Mouse (Mus musculus) hindbrain, embryonic 15.5 days (tissue): ENCODE data around the gene Snx33. TPM values are rescaled to one million over a fixed set of nuclear protein-coding genes. Genes with fewer than 3 reads are reported as not detected.
A peak's percentile ranks its signal among the peaks of the same experiment; 100 is the strongest.
"Not testable (repeated sequence)": the region's sequence is repeated elsewhere in the genome, so short reads cannot be mapped to it uniquely, and the experiment has no call there.

ENCODE experiments used
- ATAC-seq: fragments of 200-750 bp; cut with Nextera tagmentation; 2 replicates; pipeline ENCODE4 v1.8.0; 2017; ENCODE audit warnings: low read depth, moderate number of reproducible peaks, moderate TSS enrichment; ENCODE audit not compliant: low FRiP score
- H3K27ac ChIP-seq: fragments of 300-500 bp; sonication (generic); replicated peaks from 2 replicates; pipeline ENCODE4 v1.5.1; 2015; ENCODE audit warnings: mild to moderate bottlenecking, inconsistent platforms
- H3K27me3 ChIP-seq: fragments of 300-500 bp; sonication (generic); 2 replicates; pipeline ENCODE4 v1.6.1; 2015; ENCODE audit warnings: control low read depth, inconsistent platforms
- H3K36me3 ChIP-seq: fragments of 300-500 bp; sonication (generic); 2 replicates; pipeline ENCODE4 v1.6.1; 2015; ENCODE audit warnings: control low read depth, inconsistent platforms
- H3K4me1 ChIP-seq: fragments of 300-500 bp; sonication (generic); replicated peaks from 2 replicates; pipeline ENCODE4 v1.6.1; 2015; ENCODE audit warnings: control low read depth, inconsistent platforms
- H3K4me2 ChIP-seq: fragments of 300-500 bp; sonication (generic); 2 replicates; pipeline ENCODE4 v1.6.1; 2015; ENCODE audit warnings: moderate library complexity, mild to moderate bottlenecking, inconsistent platforms
- H3K4me3 ChIP-seq: fragments of 300-500 bp; sonication (generic); 2 replicates; pipeline ENCODE4 v1.5.1; 2015; ENCODE audit warnings: mild to moderate bottlenecking, inconsistent platforms
- H3K9ac ChIP-seq: fragments of 300-500 bp; sonication (generic); 2 replicates; pipeline ENCODE4 v1.6.1; 2015; ENCODE audit warnings: inconsistent platforms
- H3K9me3 ChIP-seq: fragments of 300-500 bp; sonication (generic); 2 replicates; pipeline ENCODE4 v1.6.1; 2016; ENCODE audit warnings: control low read depth, inconsistent platforms
- WGBS: fragments of 180-500 bp; shearing (Covaris S2); methylation state at CpG from one replicate; pipeline ENCODE4 v1.1.7; 2015; 5-methylcytosine and 5-hydroxymethylcytosine counted together
- polyA plus RNA-seq: library from polyadenylated mRNA; unstranded; fragments of >200 nt; fragmentation: Nextera tagmentation; extraction: Ambion mirVana; gene quantifications from 2 replicates; pipeline ENCODE4 v1.2.1, GENCODE M21; 2015

The Snx33 gene
- polyA plus RNA-seq, 1 experiment from 2014 or later = 3.1 TPM

DNA sequence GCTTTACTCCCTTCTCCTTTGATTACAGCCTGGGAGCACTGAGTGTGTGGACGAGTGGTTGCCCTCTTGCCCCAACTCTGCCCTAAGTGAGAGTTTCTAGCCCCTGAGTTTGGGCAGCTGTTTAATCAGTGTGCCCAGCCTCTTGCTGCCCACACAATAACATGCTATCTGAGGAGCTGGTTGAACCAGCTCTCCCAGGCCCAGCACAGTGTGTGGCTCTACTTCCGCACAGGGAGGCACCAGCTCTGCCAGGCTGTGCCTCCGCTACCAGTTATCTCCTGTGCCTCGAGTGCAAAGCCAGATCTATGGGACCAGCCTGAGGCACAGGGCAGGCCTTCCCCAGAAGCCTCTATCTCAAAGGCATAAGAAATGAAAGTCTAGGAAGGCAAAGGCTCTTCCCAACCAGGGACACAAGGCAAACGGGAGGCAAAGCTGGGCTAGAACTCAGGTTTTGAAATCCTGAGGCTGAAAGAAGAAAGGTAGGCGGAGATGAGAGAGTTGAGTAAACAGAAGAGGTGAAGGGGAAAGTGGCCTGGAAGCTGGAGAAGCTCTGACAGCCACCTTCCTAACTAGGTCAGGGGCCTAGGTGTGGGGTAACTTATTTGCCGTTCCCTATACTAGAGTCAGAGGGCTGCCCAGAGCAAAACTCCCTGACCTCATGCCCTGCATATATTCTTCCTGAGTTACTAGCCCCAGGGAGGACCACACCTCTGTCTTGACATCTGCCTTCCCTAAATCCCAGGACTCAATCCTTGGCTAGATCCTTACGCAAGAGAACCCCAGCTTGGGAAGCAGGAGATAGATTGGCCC is 4.1 kb downstream of the Snx33 start:
- H3K27me3 ChIP-seq = peaks cover 4% of the 10 kb centered on the region; the same call in 1 of the 2 replicates
- H3K4me3 ChIP-seq = peak overlapping the region; percentile 18
- no peaks in the 10 kb centered on the region for H3K9me3 ChIP-seq
- no peak overlapping the region for H3K27ac ChIP-seq
- H3K9ac ChIP-seq = no peak overlapping the region
- ATAC-seq = no peak
- H3K4me1 ChIP-seq = peaks cover 46% of the 10 kb centered on the region
- H3K36me3 ChIP-seq = no peaks in the 10 kb centered on the region
- 77% methylated on average over 8 of the region's 8 CpGs for WGBS
- H3K4me2 ChIP-seq = peak overlapping the region; percentile 46

GRCm38 (mm10) chr9:56922746-56923145 is 5.4 kb downstream of the Snx33 start:
- H3K27me3 ChIP-seq = 0 out of 2 replicates have a peak, but pooled peaks cover 4% of the 10 kb centered on the region
- H3K36me3 ChIP-seq = no peaks in the 10 kb centered on the region
- H3K4me2 ChIP-seq = 0 out of 2 replicates have a peak overlapping the region, but pooled peaks have one; percentile 46
- H3K4me1 ChIP-seq = peaks cover 37% of the 10 kb centered on the region
- no peak for ATAC-seq
- no peak overlapping the region for H3K27ac ChIP-seq
- 89% methylated on average over 4 of the region's 4 CpGs for WGBS
- no peak overlapping the region for H3K9ac ChIP-seq
- no peak overlapping the region for H3K4me3 ChIP-seq
- no peaks in the 10 kb centered on the region for H3K9me3 ChIP-seq

GRCm38 (mm10) chr9:56918466-56918865 is 9.7 kb downstream of the Snx33 start:
- no peaks in the 10 kb centered on the region for H3K27me3 ChIP-seq
- H3K36me3 ChIP-seq = no peaks in the 10 kb centered on the region
- H3K4me1 ChIP-seq = no peaks in the 10 kb centered on the region
- 97% methylated on average over 13 of the region's 13 CpGs for WGBS
- no peak overlapping the region for H3K9ac ChIP-seq
- no peak overlapping the region for H3K4me3 ChIP-seq
- no peak overlapping the region for H3K4me2 ChIP-seq
- ATAC-seq = no peak
- H3K9me3 ChIP-seq = no peaks in the 10 kb centered on the region
- no peak overlapping the region for H3K27ac ChIP-seq

DNA sequence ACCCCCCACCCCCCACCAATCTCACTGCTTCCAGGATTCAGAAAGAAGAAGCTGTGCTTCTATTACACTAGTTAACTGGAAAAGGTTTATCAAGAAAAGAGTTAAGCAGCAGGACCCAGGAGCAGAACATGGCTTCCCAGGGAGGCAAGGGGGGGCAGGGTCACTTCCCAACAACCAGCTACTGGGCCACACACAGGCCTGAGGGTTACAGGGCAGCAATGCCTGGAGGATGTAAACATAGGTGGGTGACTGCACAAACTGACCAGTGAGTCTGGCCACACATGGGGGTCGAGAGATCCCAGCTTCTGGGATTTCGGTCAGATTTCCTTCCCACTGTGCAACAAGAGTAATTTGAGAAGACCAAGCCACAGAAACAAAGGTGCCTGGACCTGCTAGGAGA is 11.0 kb downstream of the Snx33 start:
- Histone ChIP-seq H3K4me3 (no peak overlapping the region), H3K27ac (no peak overlapping the region), H3K27me3 (no peaks in the 10 kb centered on the region), H3K9ac (no peak overlapping the region), H3K4me2 (no peak overlapping the region), H3K36me3 (no peaks in the 10 kb centered on the region), H3K4me1 (no peaks in the 10 kb centered on the region), H3K9me3 (no peaks in the 10 kb centered on the region)
- WGBS = 77% methylated on average over 2 of the region's 2 CpGs
- ATAC-seq = no peak

DNA sequence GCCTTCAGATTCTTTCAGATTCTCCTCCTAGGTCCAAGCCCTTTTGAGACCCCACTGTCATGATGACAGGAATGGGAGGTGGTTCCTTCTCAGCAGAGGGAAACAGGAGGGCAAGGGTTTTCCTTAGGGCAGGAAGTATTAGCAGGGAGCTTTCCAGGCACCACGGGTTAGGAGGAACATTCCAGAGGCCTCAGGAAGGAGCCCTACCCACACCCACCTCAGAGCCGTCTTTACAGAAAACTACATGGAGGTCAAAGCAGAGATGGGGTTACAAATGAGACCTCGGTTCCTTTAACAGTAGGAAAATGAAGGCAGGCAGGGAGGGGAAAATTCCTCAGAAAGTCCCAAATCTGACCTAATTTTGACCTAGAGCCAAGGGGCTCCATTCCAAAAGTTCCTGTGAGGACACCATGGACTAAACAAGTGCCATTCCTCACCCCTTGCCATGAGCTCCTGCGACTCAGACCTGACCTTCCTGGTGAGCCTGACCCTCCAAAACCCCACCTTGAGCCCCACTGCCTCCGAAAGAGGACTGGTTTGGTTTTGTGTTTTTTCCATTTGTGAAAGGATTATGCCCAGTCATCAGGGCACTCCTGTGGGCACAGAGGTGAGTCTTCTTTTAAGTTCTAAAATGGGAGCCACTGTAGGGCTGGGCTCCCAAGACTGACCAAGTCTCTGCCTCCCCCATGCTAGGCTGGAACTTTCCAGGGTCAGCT is 12.3 kb downstream of the Snx33 start:
- no peaks in the 10 kb centered on the region for H3K4me1 ChIP-seq
- 91% methylated on average over 5 of the region's 5 CpGs for WGBS

GRCm38 (mm10) chr9:56915116-56915515 is 13.1 kb downstream of the Snx33 start:
- Histone ChIP-seq H3K36me3 (no peaks in the 10 kb centered on the region), H3K27ac (no peak overlapping the region), H3K4me2 (no peak overlapping the region), H3K9me3 (no peaks in the 10 kb centered on the region), H3K4me3 (no peak overlapping the region), H3K4me1 (no peaks in the 10 kb centered on the region), H3K9ac (no peak overlapping the region), H3K27me3 (no peaks in the 10 kb centered on the region)
- ATAC-seq = no peak
- WGBS = 95% methylated on average over 1 of the region's 1 CpGs

More for the DNA sequence above, 12.3 kb downstream of the Snx33 start:
- no peak overlapping the region for H3K4me2 ChIP-seq
- H3K9me3 ChIP-seq = no peaks in the 10 kb centered on the region
- ATAC-seq = no peak
- H3K4me3 ChIP-seq = no peak overlapping the region
- H3K36me3 ChIP-seq = no peaks in the 10 kb centered on the region
- H3K27me3 ChIP-seq = no peaks in the 10 kb centered on the region
- H3K9ac ChIP-seq = no peak overlapping the region
- no peak overlapping the region for H3K27ac ChIP-seq

DNA sequence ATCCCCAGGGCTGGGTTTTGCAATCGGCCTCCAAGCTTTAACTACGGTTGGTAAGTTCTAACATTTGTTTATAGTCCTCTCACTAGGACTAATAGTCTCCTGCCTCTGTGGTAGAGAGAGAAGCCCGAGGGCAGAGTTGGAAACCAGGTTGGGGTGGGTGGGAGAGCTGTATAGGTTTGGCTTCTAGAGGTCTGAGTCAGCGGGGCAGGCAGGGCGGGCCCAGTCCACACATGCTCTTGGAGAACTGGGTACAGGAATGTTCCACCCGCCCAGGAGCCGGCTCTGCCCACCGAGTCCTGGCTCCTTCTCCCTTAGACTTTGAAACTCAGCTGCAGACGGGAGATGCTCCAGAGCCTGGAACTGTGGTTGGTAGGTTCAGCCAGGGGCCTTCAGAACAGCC is 14.2 kb downstream of the Snx33 start:
- Histone ChIP-seq H3K4me2 (no peak overlapping the region), H3K9me3 (no peaks in the 10 kb centered on the region)
- WGBS = 89% methylated on average over 9 of the region's 9 CpGs

GRCm38 (mm10) chr9:56911017-56911416 is 17.2 kb downstream of the Snx33 start:
- H3K9me3 ChIP-seq = no peaks in the 10 kb centered on the region
- no peak overlapping the region for H3K27ac ChIP-seq
- no peak for ATAC-seq
- H3K4me3 ChIP-seq = no peak overlapping the region
- no peaks in the 10 kb centered on the region for H3K4me1 ChIP-seq
- H3K27me3 ChIP-seq = no peaks in the 10 kb centered on the region
- H3K4me2 ChIP-seq = no peak overlapping the region
- no peak overlapping the region for H3K9ac ChIP-seq
- no peaks in the 10 kb centered on the region for H3K36me3 ChIP-seq
- WGBS = 74% methylated on average over 1 of the region's 1 CpGs

More for the DNA sequence above, 14.2 kb downstream of the Snx33 start:
- no peak for ATAC-seq
- no peak overlapping the region for H3K27ac ChIP-seq
- H3K4me1 ChIP-seq = no peaks in the 10 kb centered on the region
- no peak overlapping the region for H3K4me3 ChIP-seq
- no peaks in the 10 kb centered on the region for H3K27me3 ChIP-seq
- H3K9ac ChIP-seq = no peak overlapping the region
- H3K36me3 ChIP-seq = no peaks in the 10 kb centered on the region

DNA sequence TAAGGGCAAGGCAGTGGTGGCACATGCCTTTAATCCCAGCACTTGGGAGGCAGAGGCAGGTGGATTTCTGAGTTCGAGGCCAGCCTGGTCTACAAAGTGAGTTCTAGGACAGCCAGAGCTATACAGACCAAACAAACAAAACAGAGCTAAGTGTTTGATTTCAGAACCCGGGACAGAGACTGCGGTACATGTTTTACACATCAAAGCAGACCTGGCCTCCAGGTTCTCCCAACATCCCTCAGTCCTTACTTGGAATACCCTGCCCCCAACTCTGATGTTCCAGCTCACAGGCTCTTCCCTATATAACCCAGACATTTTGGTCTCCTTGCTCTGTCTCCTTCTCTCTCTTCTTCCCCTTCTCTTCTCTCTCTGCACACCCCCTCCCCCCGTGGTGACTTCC is 18.2 kb downstream of the Snx33 start:
- H3K4me2 ChIP-seq, ATAC-seq, H3K9me3 ChIP-seq, H3K4me3 ChIP-seq, H3K27me3 ChIP-seq, H3K36me3 ChIP-seq, H3K4me1 ChIP-seq, H3K27ac ChIP-seq, H3K9ac ChIP-seq: not testable (repeated sequence)
- 44% methylated on average over 4 of the region's 4 CpGs for WGBS

- Histone ChIP-seq H3K4me2 (no peak overlapping the region), H3K4me3 (no peak overlapping the region), H3K27ac (no peak overlapping the region), H3K27me3 (no peaks in the 10 kb centered on the region), H3K9ac (no peak overlapping the region), H3K4me1 (no peaks in the 10 kb centered on the region), H3K9me3 (no peaks in the 10 kb centered on the region), H3K36me3 (no peaks in the 10 kb centered on the region)
- no peak for ATAC-seq
- WGBS = 85% methylated on average over 9 of the region's 9 CpGs
Measured at GRCm38 (mm10) chr9:56907549-56907948, 20.6 kb downstream of the Snx33 start.

DNA sequence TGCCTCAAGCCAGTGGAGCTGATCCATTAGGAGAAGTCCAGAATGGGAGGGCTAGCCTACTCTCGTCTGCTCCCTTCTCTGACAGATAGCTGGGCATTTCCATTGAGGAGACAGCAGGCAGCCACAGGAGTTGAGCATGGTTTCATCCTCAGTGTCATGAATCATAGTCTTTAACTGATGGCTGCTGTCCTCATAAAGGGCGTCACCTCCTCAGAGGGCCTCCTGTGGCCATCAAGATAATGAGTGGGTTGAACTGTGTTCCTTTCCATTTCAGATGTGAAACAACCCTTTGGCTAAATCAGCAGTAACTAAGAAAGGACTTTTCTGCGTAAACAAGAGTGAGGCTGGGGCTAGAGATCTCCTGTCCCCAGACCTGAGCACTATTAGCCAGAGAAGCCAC is 24.5 kb downstream of the Snx33 start:
- Histone ChIP-seq H3K4me1 (no peaks in the 10 kb centered on the region), H3K36me3 (no peaks in the 10 kb centered on the region), H3K4me2 (no peak overlapping the region), H3K27ac (no peak overlapping the region), H3K9ac (no peak overlapping the region), H3K27me3 (no peaks in the 10 kb centered on the region), H3K4me3 (no peak overlapping the region), H3K9me3 (no peaks in the 10 kb centered on the region)
- ATAC-seq = no peak
- WGBS = 80% methylated on average over 3 of the region's 3 CpGs

- H3K4me2 ChIP-seq = no peak overlapping the region
- no peak overlapping the region for H3K27ac ChIP-seq
- H3K9me3 ChIP-seq = no peaks in the 10 kb centered on the region
- H3K36me3 ChIP-seq = no peaks in the 10 kb centered on the region
- no peaks in the 10 kb centered on the region for H3K27me3 ChIP-seq
- no peaks in the 10 kb centered on the region for H3K4me1 ChIP-seq
- H3K9ac ChIP-seq = no peak overlapping the region
- ATAC-seq = no peak
- no peak overlapping the region for H3K4me3 ChIP-seq
- WGBS = 75% methylated on average over 8 of the region's 8 CpGs
Measured at GRCm38 (mm10) chr9:56901187-56901586, 27.0 kb downstream of the Snx33 start.
